Mouse (Mus musculus) macrophage (primary cell): ENCODE data around the gene Ezh1. TPM values are rescaled to one million over a fixed set of nuclear protein-coding genes. Genes with fewer than 3 reads are reported as not detected.

Experiments
- H3K27ac ChIP-seq: fragments of 350-480 bp; formaldehyde crosslinking; 2 replicates; pipeline ENCODE4 v1.9.0; 2021
- H3K36me3 ChIP-seq: fragments of 350-480 bp; formaldehyde crosslinking; 2 replicates; pipeline ENCODE4 v1.9.0; 2021; ENCODE audit errors: inconsistent target
- H3K4me3 ChIP-seq: fragments of 350-480 bp; formaldehyde crosslinking; 2 replicates; pipeline ENCODE4 v1.9.0; 2021; ENCODE audit errors: inconsistent target
- H3K79me2 ChIP-seq: fragments of 350-480 bp; formaldehyde crosslinking; 2 replicates; pipeline ENCODE4 v1.9.0; 2021; ENCODE audit errors: inconsistent target
- WGBS: methylation state at CpG from one replicate; pipeline ENCODE4 v1.1.7; 2026; ENCODE audit warnings: inconsistent platforms; ENCODE audit not compliant: missing documents; 5-methylcytosine and 5-hydroxymethylcytosine counted together
- polyA plus RNA-seq: library from polyadenylated mRNA; stranded (reverse); fragments of 250-400 nt; gene quantifications from 3 replicates; pipeline ENCODE4 v1.2.4, GENCODE M21; 2018; ENCODE audit warnings: inconsistent platforms

Ezh1 gene
- polyA plus RNA-seq, 1 experiment from 2014 or later = 40.4 TPM

GRCm38 (mm10) chr11:101175636-101176116 lies 50.6 kb downstream of the Ezh1 start:
- Histone ChIP-seq H3K79me2 (no peaks in the 10 kb centered on the region; the same call in 1 of the 2 replicates), H3K36me3 (no peaks in the 10 kb centered on the region), H3K27ac (no peak overlapping the region), H3K4me3 (no peak overlapping the region)
- 9% methylated on average over 6 of the region's 11 CpGs for WGBS

GRCm38 (mm10) chr11:101174851-101175628 lies 51.2 kb downstream of the Ezh1 start, which contains the start of gene Ccr10:
Gene Ccr10, minus strand, starts transcription at chr11:101175443.
- peak within 1 kb of the TSS; percentile 37 for H3K27ac ChIP-seq
- H3K79me2 ChIP-seq = no peaks in the 10 kb centered on the region; the same call in 1 of the 2 replicates
- H3K4me3 ChIP-seq = peak within 1 kb of the TSS; percentile 22
- 25% methylated on average over 12 of the region's 14 CpGs for WGBS
- no peaks in the 10 kb centered on the region for H3K36me3 ChIP-seq

GRCm38 (mm10) chr11:101174389-101174745 lies 51.9 kb downstream of the Ezh1 start:
- Histone ChIP-seq H3K4me3 (peak overlapping the region; percentile 22), H3K36me3 (no peaks in the 10 kb centered on the region), H3K79me2 (no peaks in the 10 kb centered on the region; the same call in 1 of the 2 replicates), H3K27ac (peak overlapping the region; percentile 37)
- 36% methylated on average over 8 of the region's 9 CpGs for WGBS

- 5% methylated on average over 61 of the region's 61 CpGs for WGBS
- Histone ChIP-seq H3K36me3 (no peaks in the 10 kb centered on the region), H3K27ac (peak overlapping the region; percentile 37), H3K4me3 (peak overlapping the region; percentile 22), H3K79me2 (no peaks in the 10 kb centered on the region; the same call in 1 of the 2 replicates)
Measured at GRCm38 (mm10) chr11:101173631-101174388, 52.5 kb downstream of the Ezh1 start.

- no peaks in the 10 kb centered on the region for H3K36me3 ChIP-seq
- H3K79me2 ChIP-seq = no peaks in the 10 kb centered on the region; the same call in 1 of the 2 replicates
- WGBS = 23% methylated on average over 11 of the region's 11 CpGs
- H3K4me3 ChIP-seq = peak overlapping the region; percentile 6; the same call in 1 of the 2 replicates
- H3K27ac ChIP-seq = peak overlapping the region; percentile 19
Measured at GRCm38 (mm10) chr11:101173112-101173511, 53.2 kb downstream of the Ezh1 start.

GRCm38 (mm10) chr11:101172434-101172815 lies 53.8 kb downstream of the Ezh1 start:
- WGBS = 7% methylated on average over 4 of the region's 5 CpGs
- Histone ChIP-seq H3K4me3 (peak overlapping the region; percentile 57), H3K79me2 (no peaks in the 10 kb centered on the region; the same call in 1 of the 2 replicates), H3K27ac (peak overlapping the region; percentile 80), H3K36me3 (0 out of 2 replicates have a peak, but pooled peaks cover 5% of the 10 kb centered on the region)

GRCm38 (mm10) chr11:101171721-101172433 lies 54.4 kb downstream of the Ezh1 start:
- H3K4me3 ChIP-seq = peak overlapping the region; percentile 57
- peak overlapping the region; percentile 80 for H3K27ac ChIP-seq
- H3K36me3 ChIP-seq = 0 out of 2 replicates have a peak, but pooled peaks cover 7% of the 10 kb centered on the region
- no peaks in the 10 kb centered on the region; the same call in 1 of the 2 replicates for H3K79me2 ChIP-seq
- WGBS = 2% methylated on average over 31 of the region's 31 CpGs

- Histone ChIP-seq H3K79me2 (no peaks in the 10 kb centered on the region; the same call in 1 of the 2 replicates), H3K27ac (peak within 1 kb of the TSS; percentile 80), H3K36me3 (0 out of 2 replicates have a peak, but pooled peaks cover 7% of the 10 kb centered on the region), H3K4me3 (peak within 1 kb of the TSS; percentile 74)
- WGBS = under 1% methylated on average over 45 of the region's 50 CpGs
Measured at GRCm38 (mm10) chr11:101170811-101171610, 55.3 kb downstream of the Ezh1 start, which contains the start of gene Plekhh3. Gene Plekhh3, minus strand, starts transcription at chr11:101171351.

- 6% methylated on average over 35 of the region's 35 CpGs for WGBS
- Histone ChIP-seq H3K27ac (peak within 1 kb of the TSS; percentile 42; the same call in 1 of the 2 replicates), H3K79me2 (no peaks in the 10 kb centered on the region; the same call in 1 of the 2 replicates), H3K4me3 (peak within 1 kb of the TSS; percentile 74), H3K36me3 (0 out of 2 replicates have a peak, but pooled peaks cover 7% of the 10 kb centered on the region)
Measured at GRCm38 (mm10) chr11:101170354-101170810, 55.9 kb downstream of the Ezh1 start, which contains the start of gene Cntnap1. Gene Cntnap1, plus strand, starts transcription at chr11:101170523.

GRCm38 (mm10) chr11:101169301-101170107 lies 56.8 kb downstream of the Ezh1 start:
- WGBS = 42% methylated on average over 12 of the region's 17 CpGs
- Histone ChIP-seq H3K79me2 (no peaks in the 10 kb centered on the region; the same call in 1 of the 2 replicates), H3K36me3 (0 out of 2 replicates have a peak, but pooled peaks cover 7% of the 10 kb centered on the region), H3K4me3 (peak overlapping the region; percentile 74; the same call in 1 of the 2 replicates), H3K27ac (no peak overlapping the region)

GRCm38 (mm10) chr11:101168301-101168980 lies 57.8 kb downstream of the Ezh1 start:
- Histone ChIP-seq H3K36me3 (0 out of 2 replicates have a peak, but pooled peaks cover 7% of the 10 kb centered on the region), H3K27ac (no peak overlapping the region), H3K79me2 (no peaks in the 10 kb centered on the region; the same call in 1 of the 2 replicates), H3K4me3 (no peak overlapping the region)
- 39% methylated on average over 10 of the region's 18 CpGs for WGBS

GRCm38 (mm10) chr11:101167963-101168300 lies 58.3 kb downstream of the Ezh1 start:
- Histone ChIP-seq H3K36me3 (0 out of 2 replicates have a peak, but pooled peaks cover 7% of the 10 kb centered on the region), H3K4me3 (no peak overlapping the region), H3K27ac (no peak overlapping the region), H3K79me2 (no peaks in the 10 kb centered on the region; the same call in 1 of the 2 replicates)
- WGBS = 61% methylated on average over 8 of the region's 8 CpGs
